Mouse (Mus musculus) ES-Bruce4 (cell line): ENCODE data around the gene Ltf. TPM values are rescaled to one million over a fixed set of nuclear protein-coding genes. Genes with fewer than 3 reads are reported as not detected.

ENCODE experiments used
- H3K27ac ChIP-seq: 2 replicates; pipeline ENCODE4 v1.5.1; 2012; ENCODE audit warnings: low read length, inconsistent platforms; ENCODE audit not compliant: insufficient read depth
- H3K27me3 ChIP-seq: 2 replicates; pipeline ENCODE4 v1.6.1; 2012; ENCODE audit warnings: mild to moderate bottlenecking, low read length, inconsistent platforms; ENCODE audit not compliant: control insufficient read depth, poor library complexity, insufficient read depth, severe bottlenecking
- H3K36me3 ChIP-seq: 2 replicates; pipeline ENCODE4 v1.6.1; 2012; ENCODE audit warnings: inconsistent platforms, mild to moderate bottlenecking, low read length, moderate library complexity; ENCODE audit not compliant: control insufficient read depth, poor library complexity, insufficient read depth, severe bottlenecking
- H3K4me1 ChIP-seq: one replicate; pipeline ENCODE4 v1.8.1; 2011; ENCODE audit warnings: low read length; ENCODE audit not compliant: control insufficient read depth, insufficient read depth
- H3K4me3 ChIP-seq: 2 replicates; pipeline ENCODE4 v1.5.1; 2011; ENCODE audit warnings: low read depth, mild to moderate bottlenecking, low read length
- H3K9ac ChIP-seq: 2 replicates; pipeline ENCODE4 v1.6.1; 2012; ENCODE audit warnings: low read depth, mild to moderate bottlenecking, inconsistent platforms; ENCODE audit not compliant: poor library complexity, severe bottlenecking
- H3K9me3 ChIP-seq: replicated peaks from 2 replicates; pipeline ENCODE4 v1.6.1; 2012; ENCODE audit warnings: mild to moderate bottlenecking, low read length, inconsistent platforms; ENCODE audit not compliant: control insufficient read depth, poor library complexity, insufficient read depth, severe bottlenecking
- CTCF ChIP-seq: IDR thresholded peaks from one replicate; pipeline ENCODE4 v1.8.1; 2011; ENCODE audit warnings: low read depth, low read length
- EP300 ChIP-seq: IDR thresholded peaks from 2 replicates; pipeline ENCODE4 v1.6.1; 2011; ENCODE audit warnings: low read depth, low read length; ENCODE audit not compliant: insufficient read depth
- POLR2A ChIP-seq: IDR thresholded peaks from one replicate; pipeline ENCODE4 v1.8.1; 2011; ENCODE audit warnings: low read length; ENCODE audit not compliant: insufficient read depth
- polyA plus RNA-seq: library from polyadenylated mRNA; stranded (reverse); fragments of >200 nt; gene quantifications from 2 replicates; pipeline ENCODE4 v1.2.4, GENCODE M21; 2011; ENCODE audit warnings: low read depth; ENCODE audit not compliant: missing spikeins, insufficient read depth, insufficient read length

Ltf gene
- polyA plus RNA-seq, 1 experiment = not detected

- 0 out of 2 replicates have a peak, but pooled peaks have one; percentile 61 for TF ChIP-seq EP300
- TF ChIP-seq POLR2A = no peak
- TF ChIP-seq CTCF = peak; percentile 57
- peak overlapping the region; percentile 50 for H3K4me3 ChIP-seq
- H3K27ac ChIP-seq = peak overlapping the region; percentile 60
- no peaks in the 10 kb centered on the region for H3K27me3 ChIP-seq
- H3K9me3 ChIP-seq = no peaks in the 10 kb centered on the region
- no peaks in the 10 kb centered on the region for H3K4me1 ChIP-seq
- no peak overlapping the region for H3K9ac ChIP-seq
- no peaks in the 10 kb centered on the region for H3K36me3 ChIP-seq
Observed at GRCm38 (mm10) chr9:110994716-110995172, 24.3 kb upstream of the Ltf start.

DNA sequence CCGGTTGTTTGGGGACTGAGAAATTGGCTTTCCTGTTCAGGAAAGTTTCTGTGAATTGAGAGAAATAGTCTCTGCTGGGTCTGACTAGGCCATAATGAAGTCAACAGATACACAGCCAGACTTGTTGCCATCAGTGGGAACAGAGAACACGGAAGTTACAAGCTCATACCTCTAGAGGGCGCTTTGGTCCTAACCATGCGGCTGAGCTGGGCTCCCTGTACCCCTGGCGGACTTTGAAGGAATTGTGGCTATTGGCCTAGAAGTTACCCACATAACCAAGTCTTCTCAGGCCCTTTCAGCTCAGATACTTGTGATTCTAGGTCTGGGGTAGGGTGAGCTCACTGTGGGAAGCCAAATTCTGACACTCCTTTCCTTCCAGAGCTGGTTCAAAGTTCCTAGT is 21.8 kb upstream of the Ltf start:
- no peak overlapping the region for H3K27ac ChIP-seq
- H3K9ac ChIP-seq = no peak overlapping the region
- H3K36me3 ChIP-seq = no peaks in the 10 kb centered on the region
- no peak overlapping the region for H3K4me3 ChIP-seq
- H3K4me1 ChIP-seq = no peaks in the 10 kb centered on the region
- H3K27me3 ChIP-seq = no peaks in the 10 kb centered on the region
- TF ChIP-seq EP300 = no peak
- peak; percentile 95 for TF ChIP-seq CTCF
- H3K9me3 ChIP-seq = no peaks in the 10 kb centered on the region

- H3K9me3 ChIP-seq = no peaks in the 10 kb centered on the region
- TF ChIP-seq CTCF (no peak), POLR2A (no peak), EP300 (no peak)
Observed at GRCm38 (mm10) chr9:110999056-110999455, 20.0 kb upstream of the Ltf start.

GRCm38 (mm10) chr9:110999856-111000255 is 19.2 kb upstream of the Ltf start:
- no peak overlapping the region for H3K27ac ChIP-seq
- no peaks in the 10 kb centered on the region for H3K9me3 ChIP-seq
- H3K36me3 ChIP-seq = no peaks in the 10 kb centered on the region
- no peaks in the 10 kb centered on the region for H3K27me3 ChIP-seq
- no peak overlapping the region for H3K4me3 ChIP-seq
- no peak for TF ChIP-seq POLR2A
- no peak for TF ChIP-seq CTCF
- TF ChIP-seq EP300 = no peak
- H3K4me1 ChIP-seq = no peaks in the 10 kb centered on the region
- no peak overlapping the region for H3K9ac ChIP-seq

More at GRCm38 (mm10) chr9:110999056-110999455, 20.0 kb upstream of the Ltf start:
- Histone ChIP-seq H3K27ac (no peak overlapping the region), H3K36me3 (no peaks in the 10 kb centered on the region), H3K4me1 (no peaks in the 10 kb centered on the region), H3K27me3 (no peaks in the 10 kb centered on the region), H3K9ac (no peak overlapping the region), H3K4me3 (no peak overlapping the region)

DNA sequence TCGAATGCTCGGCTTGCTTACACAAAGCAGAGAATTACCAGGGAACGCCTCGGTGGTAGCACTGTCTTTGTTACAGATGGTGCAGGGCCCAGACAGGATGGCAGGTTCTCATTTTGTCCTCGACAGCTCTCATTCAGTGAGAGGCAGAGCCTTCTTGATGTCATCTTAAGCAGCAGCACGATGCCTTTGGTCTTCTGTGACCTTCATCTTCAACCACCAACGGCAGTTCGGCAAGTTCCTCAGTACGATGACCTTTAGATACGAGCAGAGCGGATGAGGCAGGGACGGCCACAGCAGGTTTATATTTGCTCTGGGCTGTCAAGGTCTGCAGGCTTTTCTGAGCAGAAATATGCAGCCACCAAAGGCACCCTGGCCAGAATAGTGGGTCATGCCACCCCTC is 17.4 kb upstream of the Ltf start:
- TF ChIP-seq POLR2A = no peak
- TF ChIP-seq CTCF = no peak
- no peak for TF ChIP-seq EP300
- Histone ChIP-seq H3K36me3 (no peaks in the 10 kb centered on the region), H3K27ac (no peak overlapping the region), H3K27me3 (no peaks in the 10 kb centered on the region), H3K9me3 (no peaks in the 10 kb centered on the region), H3K4me3 (no peak overlapping the region), H3K4me1 (no peaks in the 10 kb centered on the region), H3K9ac (no peak overlapping the region)

- no peaks in the 10 kb centered on the region for H3K36me3 ChIP-seq
- no peaks in the 10 kb centered on the region for H3K4me1 ChIP-seq
- no peak for TF ChIP-seq EP300
- TF ChIP-seq POLR2A = no peak
- TF ChIP-seq CTCF = no peak
- no peak overlapping the region for H3K4me3 ChIP-seq
- no peak overlapping the region for H3K9ac ChIP-seq
- H3K9me3 ChIP-seq = no peaks in the 10 kb centered on the region
- no peaks in the 10 kb centered on the region for H3K27me3 ChIP-seq
- no peak overlapping the region for H3K27ac ChIP-seq
Observed at GRCm38 (mm10) chr9:111003279-111003678, 15.8 kb upstream of the Ltf start.
